Mouse (Mus musculus): ENCODE measurements at regions not wholly inside any gene's neighbourhood (a gene's known extent, or its start where the extent isn't known, plus 50 kb on each side); places are given as distances from the start of the nearest gene placed in this dataset.

- DNase-seq (ENCODE audit: low read depth), result no peak
Observed at GRCm38 (mm10) chr13:59916166-59917044, 93.5 kb upstream of the Tut7 start.

- no peak for DNase-seq (ENCODE audit: low read depth)
Observed at GRCm38 (mm10) chr13:59915734-59916133, 92.8 kb upstream of the Tut7 start.

DNA sequence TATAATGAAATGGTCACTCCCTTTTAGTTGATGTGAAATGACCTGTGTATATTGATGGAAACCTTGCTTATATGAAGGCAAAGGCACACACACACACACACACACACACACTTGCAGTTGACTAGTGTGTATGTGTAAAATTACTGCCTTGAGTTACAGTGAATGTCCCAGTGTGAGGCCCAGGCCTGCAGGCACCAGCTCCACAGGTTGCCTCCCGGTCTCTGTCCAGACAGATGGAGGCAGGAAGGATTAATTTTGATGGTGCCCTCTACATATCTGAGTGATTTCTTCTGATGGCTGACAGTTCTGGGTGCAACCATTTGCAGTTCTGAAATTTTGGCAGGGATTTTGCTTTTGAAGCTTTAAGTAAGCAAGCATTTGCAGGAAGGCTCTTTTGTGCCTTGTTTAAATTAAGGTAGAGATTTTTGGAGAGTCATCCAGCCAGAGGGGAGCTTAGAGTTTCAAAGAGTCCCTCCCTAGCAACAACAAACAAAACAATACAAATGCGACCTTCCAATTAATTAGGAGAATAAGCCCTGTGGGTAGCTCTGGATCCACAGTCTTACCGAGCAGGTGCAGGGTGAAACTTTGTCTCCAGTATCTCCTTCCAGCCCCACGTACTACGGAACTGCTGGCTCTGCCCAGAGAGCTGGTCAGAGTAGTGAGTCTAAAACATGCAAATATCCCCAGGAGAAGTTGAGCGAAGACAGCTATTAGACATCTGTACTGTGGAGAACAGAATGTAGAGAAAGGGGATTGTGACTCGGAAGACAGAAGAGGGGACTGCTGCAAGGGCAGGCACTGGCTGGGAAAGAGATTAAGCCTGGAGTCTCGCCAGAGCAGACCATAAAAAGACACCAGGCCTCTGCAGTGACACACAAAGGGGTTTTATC, 87.5 kb upstream of the Tut7 start:
- DNase-seq (ENCODE audit: low read depth), result no peak

DNA sequence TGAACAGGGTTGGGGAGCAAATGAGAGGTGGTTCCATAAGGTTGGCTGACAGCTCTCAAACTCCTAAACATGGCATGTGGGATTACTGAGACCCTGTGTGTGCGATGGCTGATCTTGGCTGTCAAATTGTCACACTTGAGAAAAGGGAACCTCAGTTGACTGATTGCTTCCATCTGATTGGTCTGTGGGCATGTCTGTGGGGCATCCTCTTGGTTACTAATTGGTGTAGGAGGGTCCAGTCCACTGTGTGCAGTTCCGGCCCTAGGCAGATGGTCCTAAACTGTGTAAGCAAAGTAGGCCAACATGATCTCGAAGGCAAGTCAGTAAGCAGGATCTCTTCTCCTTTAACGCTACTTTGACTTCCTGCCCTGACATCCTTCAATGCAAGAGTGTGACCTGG, 86.5 kb upstream of the Tut7 start:
- no peak for DNase-seq (ENCODE audit: low read depth)

DNA sequence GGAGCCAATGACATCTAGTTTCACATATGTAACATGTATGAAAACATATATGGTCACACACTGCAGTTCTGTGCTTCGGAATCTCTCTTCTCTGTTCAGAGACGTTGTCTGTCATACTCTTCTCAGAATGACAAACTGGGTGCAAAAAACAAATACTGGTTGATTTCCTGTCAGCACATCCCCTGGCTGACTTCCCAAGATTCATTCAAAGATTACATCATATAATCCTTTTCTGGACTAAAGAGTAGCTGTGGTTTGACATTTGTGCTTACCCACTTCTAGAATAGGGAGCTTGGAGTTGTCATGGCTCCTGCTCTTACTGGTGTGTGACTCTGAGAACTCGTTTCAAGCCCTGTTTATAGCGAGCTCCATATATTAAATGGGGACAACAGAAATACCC, 85.8 kb upstream of the Tut7 start:
- DNase-seq (ENCODE audit: low read depth), result no peak

DNA sequence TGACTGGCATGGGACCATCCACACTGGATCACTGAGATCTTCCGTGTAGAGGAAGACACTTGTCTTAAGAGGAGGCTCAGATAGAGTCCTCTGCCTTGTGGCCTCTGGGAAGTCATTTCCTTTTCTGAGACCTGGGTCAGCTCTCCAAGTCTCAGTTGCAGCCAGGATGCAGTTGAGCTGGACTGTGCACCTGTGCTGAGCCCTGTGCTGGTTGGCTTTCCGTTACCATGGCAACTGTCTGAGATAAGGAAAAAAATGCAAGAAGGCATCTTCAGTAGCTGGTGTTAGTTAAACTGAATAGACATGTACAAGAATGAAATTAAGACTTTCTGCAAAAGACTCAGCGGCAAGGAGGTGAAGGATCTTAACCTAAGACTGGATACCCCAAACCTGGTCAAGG, 82.5 kb upstream of the Tut7 start:
- DNase-seq (ENCODE audit: low read depth), result no peak

DNA sequence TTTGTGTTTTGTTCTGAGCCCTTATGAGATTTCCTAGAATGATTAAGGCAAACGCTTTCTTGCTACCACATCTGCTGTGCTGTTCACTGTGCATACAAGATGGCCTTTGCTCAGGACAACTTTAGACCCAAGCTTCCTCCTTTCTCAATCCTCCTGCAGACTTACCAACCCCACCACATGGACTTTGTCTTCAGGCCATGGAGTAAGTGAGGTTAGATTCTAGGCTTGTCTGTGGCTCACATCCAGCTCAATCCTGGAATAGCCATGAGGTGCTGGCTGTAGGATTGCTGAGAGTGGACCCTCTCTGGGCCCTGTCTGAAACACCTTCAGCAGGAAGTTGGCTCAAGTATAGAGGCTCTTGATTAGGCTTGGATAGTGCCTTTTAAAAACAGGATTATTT, 81.5 kb upstream of the Tut7 start:
- DNase-seq (ENCODE audit: low read depth), result no peak

- no peak for DNase-seq (ENCODE audit: low read depth)
Observed at GRCm38 (mm10) chr13:59899521-59899920, 76.6 kb upstream of the Tut7 start.

DNA sequence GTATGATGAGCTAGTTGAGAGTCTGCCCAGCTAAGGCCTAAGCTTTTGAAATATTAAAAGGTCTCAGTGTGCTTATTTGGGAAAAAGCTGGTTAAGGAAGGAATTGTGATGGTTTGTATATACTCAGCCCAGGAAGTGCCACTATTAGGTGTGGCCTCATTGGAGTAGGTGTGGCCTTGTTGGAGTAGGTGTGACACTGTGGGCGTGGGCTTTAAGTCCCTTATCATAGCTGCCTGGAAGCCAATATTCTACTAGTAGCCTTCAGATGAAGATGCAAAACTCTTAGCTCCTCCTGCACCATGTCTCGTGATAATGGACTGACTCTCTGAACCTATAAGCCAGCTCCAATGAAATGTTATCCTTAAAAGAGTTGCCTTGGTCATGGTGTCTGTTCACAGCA, 72.8 kb upstream of the Tut7 start:
- no peak for DNase-seq (ENCODE audit: low read depth)

GRCm38 (mm10) chr13:59894094-59894493, 71.1 kb upstream of the Tut7 start:
- no peak for DNase-seq (ENCODE audit: low read depth)

- DNase-seq (ENCODE audit: low read depth), result no peak
Observed at GRCm38 (mm10) chr13:59892961-59893360, 70.0 kb upstream of the Tut7 start.

DNA sequence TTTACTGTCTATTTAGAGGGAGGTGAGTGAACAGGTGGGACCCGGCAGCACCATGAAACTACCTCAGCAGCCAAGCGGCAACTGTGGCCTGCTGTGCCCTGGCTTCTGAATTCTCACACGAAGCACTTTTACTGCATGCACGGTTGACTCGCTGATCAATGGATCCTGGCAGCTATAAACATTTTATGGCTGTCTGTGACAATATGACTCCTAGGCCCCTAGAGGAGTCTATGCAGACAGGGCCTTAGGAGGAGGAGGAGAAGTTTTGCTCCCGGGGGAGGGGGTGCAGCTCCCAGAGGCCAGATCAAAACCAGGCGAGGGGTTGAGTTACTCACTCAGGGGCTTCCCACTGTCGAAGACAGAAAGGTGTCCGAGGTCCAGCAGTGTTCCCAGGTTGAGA, 69.4 kb upstream of the Tut7 start:
- DNase-seq (ENCODE audit: low read depth), result no peak

DNA sequence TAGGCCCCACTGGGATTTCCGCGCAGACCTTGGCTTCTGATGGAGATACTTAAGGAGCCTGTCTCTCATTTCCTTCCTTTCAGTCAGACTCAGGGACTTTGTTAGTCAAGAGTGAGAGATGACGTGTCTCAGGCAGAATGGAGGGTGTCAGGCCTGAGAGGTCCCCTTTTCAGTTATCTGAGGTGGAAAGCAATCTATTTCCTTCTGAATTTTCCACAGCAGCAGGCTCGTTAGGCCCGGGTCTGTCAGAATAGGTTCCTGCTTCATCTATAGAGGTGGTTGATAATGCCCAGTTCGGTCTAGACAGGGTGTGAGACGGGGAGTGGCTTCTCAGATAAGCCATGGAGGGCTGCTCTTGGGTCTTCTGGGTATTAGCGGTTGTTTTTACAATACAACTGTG, 68.8 kb upstream of the Tut7 start:
- no peak for DNase-seq (ENCODE audit: low read depth)

DNA sequence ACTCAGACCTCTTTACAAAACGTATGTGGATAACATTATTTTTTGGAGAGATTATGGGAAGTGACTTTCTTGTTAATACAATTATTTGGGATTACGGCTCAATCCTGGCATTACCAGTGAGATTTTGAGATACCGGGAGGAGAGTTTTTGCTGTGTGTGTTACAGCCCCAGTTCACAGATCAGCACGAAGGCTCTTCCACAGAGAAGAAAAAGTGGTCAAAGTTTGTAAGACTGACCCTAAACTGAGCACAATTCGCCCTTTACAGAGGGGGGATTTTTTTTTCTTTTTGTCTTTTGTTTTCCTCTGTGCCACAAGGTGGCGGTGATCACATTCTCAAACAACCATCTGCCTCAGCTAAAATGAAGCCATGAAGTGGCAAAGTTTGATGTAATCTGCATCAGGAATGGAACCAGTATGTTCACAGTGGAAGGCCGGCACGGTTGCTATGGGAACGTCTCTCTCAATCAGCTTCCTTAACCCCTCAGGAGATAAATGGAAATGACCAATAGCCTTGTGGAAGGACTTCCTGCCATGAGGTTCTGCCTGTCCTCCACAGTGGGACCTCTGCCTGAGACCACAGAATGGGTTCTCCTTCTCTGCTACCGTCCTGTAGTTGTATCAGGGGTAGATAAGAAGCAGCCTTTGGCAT, 66.6 kb upstream of the Tut7 start:
- DNase-seq (ENCODE audit: low read depth), result peak; percentile 5

GRCm38 (mm10) chr13:59888038-59889016, 65.4 kb upstream of the Tut7 start:
- no peak for DNase-seq (ENCODE audit: low read depth)

DNA sequence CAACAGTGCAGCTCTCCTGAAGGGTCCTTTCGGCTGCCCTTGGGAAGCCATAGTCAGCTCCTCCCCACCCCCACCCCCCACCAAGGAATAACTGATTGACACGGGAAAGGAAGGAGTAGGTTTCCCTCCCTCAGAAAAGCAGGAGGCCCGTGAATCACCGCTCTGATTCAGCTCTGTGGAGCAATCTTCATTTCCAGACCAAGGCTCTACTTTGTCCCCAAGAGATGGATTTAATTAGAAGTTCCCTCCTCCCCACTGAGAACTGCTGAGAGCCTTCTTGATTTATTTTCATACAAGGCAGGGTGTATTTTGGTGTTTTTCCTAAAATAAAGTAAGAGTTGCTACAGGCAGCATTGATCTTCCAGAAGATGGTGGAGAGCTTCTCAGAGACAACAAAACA, 64.4 kb upstream of the Tut7 start:
- DNase-seq (ENCODE audit: low read depth), result no peak

DNA sequence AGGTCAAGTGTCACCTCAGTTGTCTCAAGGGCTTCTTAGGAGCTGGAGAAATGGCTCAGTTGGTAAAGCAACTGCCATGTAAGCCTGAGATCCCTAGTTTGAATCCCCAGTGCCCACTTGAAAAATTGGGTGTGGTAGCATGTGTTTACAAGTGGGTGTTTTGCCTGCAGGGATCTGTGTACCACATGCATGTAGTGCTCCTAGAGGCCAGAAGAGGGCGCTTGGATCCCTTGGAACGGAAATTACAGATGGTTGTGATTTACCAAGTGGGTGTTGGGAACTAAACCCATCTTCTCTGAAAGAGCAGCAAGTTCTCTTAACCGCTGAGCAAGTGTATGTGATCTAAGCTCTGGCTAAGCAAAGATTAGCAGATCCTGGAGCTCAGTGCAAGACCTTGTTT, 63.6 kb upstream of the Tut7 start:
- peak; percentile 25 for DNase-seq (ENCODE audit: low read depth)

- no peak for DNase-seq (ENCODE audit: low read depth)
Observed at GRCm38 (mm10) chr13:59881989-59882784, 59.2 kb upstream of the Tut7 start.

DNA sequence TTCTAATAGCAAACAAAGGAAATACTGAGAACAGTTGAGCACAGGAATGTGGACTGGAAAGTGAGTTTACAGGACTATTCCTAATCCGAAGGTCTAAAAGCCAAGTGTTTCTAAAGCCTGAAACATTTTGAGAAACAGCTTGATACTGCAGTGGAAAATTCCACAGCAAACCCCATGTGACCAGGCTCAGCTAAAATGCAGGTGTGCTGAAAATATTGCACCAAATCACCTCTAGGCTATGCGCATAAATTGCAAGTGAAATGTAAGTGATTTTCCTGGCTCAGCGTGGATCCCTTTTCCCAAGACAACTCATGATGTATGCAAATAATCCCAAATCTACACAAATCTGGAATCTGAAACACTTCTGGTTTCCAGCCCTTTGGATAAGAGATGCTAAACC, 57.1 kb upstream of the Tut7 start:
- no peak for DNase-seq (ENCODE audit: low read depth)

- DNase-seq (ENCODE audit: low read depth), result no peak
Observed at GRCm38 (mm10) chr13:59875637-59876036, 52.7 kb upstream of the Tut7 start.

All from induced T-regulatory cell, adult 2 months (primary cell).